Mouse (Mus musculus) c-Kit-positive CD71-positive TER-119-positive erythroid progenitor cells, embryonic 14.5 days (primary cell): ENCODE data around the gene Ifi27.
"Not testable (repeated sequence)": the region's sequence is repeated elsewhere in the genome, so short reads cannot be mapped to it uniquely, and the experiment has no call there.

ENCODE experiments used
- DNase-seq: peaks from one replicate; pipeline ENCODE4 v3.0.0-alpha.2; 2013; ENCODE audit warnings: low spot score

Ifi27 gene

GRCm38 (mm10) chr12:103456727-103457126 is 22.7 kb downstream of the Ifi27 start:
- DNase-seq, result not testable (repeated sequence)

- no peak for DNase-seq
Observed at GRCm38 (mm10) chr12:103457140-103457539, 23.1 kb downstream of the Ifi27 start, which contains the start of gene Ifi27l2b. Gene Ifi27l2b (minus strand): TSS chr12:103457223.

GRCm38 (mm10) chr12:103474481-103474880 is 40.5 kb downstream of the Ifi27 start:
- DNase-seq, result no peak

GRCm38 (mm10) chr12:103476779-103477389 is 42.9 kb downstream of the Ifi27 start:
- no peak for DNase-seq

GRCm38 (mm10) chr12:103477461-103478015 is 43.5 kb downstream of the Ifi27 start:
- DNase-seq, result no peak

GRCm38 (mm10) chr12:103481671-103482070 is 47.7 kb downstream of the Ifi27 start:
- DNase-seq, result no peak

GRCm38 (mm10) chr12:103482781-103483180 is 48.8 kb downstream of the Ifi27 start:
- no peak for DNase-seq

GRCm38 (mm10) chr12:103484200-103484972 is 50.4 kb downstream of the Ifi27 start:
- not testable (repeated sequence) for DNase-seq

- no peak for DNase-seq
Observed at GRCm38 (mm10) chr12:103486726-103487125, 52.7 kb downstream of the Ifi27 start.

- DNase-seq, result no peak
Observed at GRCm38 (mm10) chr12:103487276-103487675, 53.3 kb downstream of the Ifi27 start.

- DNase-seq, result no peak
Observed at GRCm38 (mm10) chr12:103487750-103488149, 53.7 kb downstream of the Ifi27 start.
